Mouse (Mus musculus) bone marrow, adult 2 months (tissue): ENCODE results near the gene Nat8f6.
"Not testable (repeated sequence)": the region's sequence is repeated elsewhere in the genome, so short reads cannot be mapped to it uniquely, and the experiment has no call there.

ENCODE experiments used
- CTCF ChIP-seq: fragments of 200-500 bp; IDR thresholded peaks from 2 replicates; pipeline ENCODE4 v1.5.1; 2011; ENCODE audit warnings: low read length, control low read depth; ENCODE audit not compliant: control insufficient read depth, insufficient read depth
- POLR2A ChIP-seq: fragments of 200-500 bp; IDR thresholded peaks from 2 replicates; pipeline ENCODE4 v1.6.1; 2011; ENCODE audit warnings: low read depth, mild to moderate bottlenecking, control low read depth, low read length, borderline replicate concordance; ENCODE audit not compliant: control insufficient read depth

GRCm38 (mm10) chr6:85866995-85867394 lies 46.2 kb upstream of the Nat8f6 start:
- TF ChIP-seq CTCF, POLR2A: not testable (repeated sequence)
